Mouse (Mus musculus) heart, embryonic 13.5 days (tissue): Measurements from ENCODE around the gene Cbs. TPM values are rescaled to one million over a fixed set of nuclear protein-coding genes. Genes with fewer than 3 reads are reported as not detected.

Experiments used
- ATAC-seq: fragments of 200-750 bp; cut with Nextera tagmentation; 2 replicates; pipeline ENCODE4 v1.8.0; 2017; ENCODE audit warnings: moderate TSS enrichment; ENCODE audit not compliant: insufficient number of reproducible peaks, low FRiP score, low TSS enrichment; ENCODE audit errors: extremely low read depth
- H3K27ac ChIP-seq: fragments of 300-500 bp; sonication (generic); replicated peaks from 2 replicates; pipeline ENCODE4 v1.5.1; 2015; ENCODE audit warnings: moderate library complexity, mild to moderate bottlenecking, inconsistent platforms
- H3K27me3 ChIP-seq: fragments of 300-500 bp; sonication (generic); replicated peaks from 2 replicates; pipeline ENCODE4 v1.6.1; 2015; ENCODE audit warnings: mild to moderate bottlenecking, inconsistent platforms
- H3K36me3 ChIP-seq: fragments of 300-500 bp; sonication (generic); 2 replicates; pipeline ENCODE4 v1.6.1; 2015; ENCODE audit warnings: mild to moderate bottlenecking, inconsistent platforms
- H3K4me1 ChIP-seq: fragments of 300-500 bp; sonication (generic); 2 replicates; pipeline ENCODE4 v1.6.1; 2015; ENCODE audit warnings: inconsistent platforms
- H3K4me2 ChIP-seq: fragments of 300-500 bp; sonication (generic); 2 replicates; pipeline ENCODE4 v1.6.1; 2015; ENCODE audit warnings: inconsistent platforms, mild to moderate bottlenecking, moderate library complexity
- H3K4me3 ChIP-seq: fragments of 300-500 bp; sonication (generic); 2 replicates; pipeline ENCODE4 v1.5.1; 2015; ENCODE audit warnings: moderate library complexity, mild to moderate bottlenecking, inconsistent platforms
- H3K9ac ChIP-seq: fragments of 300-500 bp; sonication (generic); 2 replicates; pipeline ENCODE4 v1.6.1; 2015; ENCODE audit warnings: inconsistent platforms, mild to moderate bottlenecking, moderate library complexity
- H3K9me3 ChIP-seq: fragments of 300-500 bp; sonication (generic); 2 replicates; pipeline ENCODE4 v1.6.1; 2016; ENCODE audit warnings: inconsistent platforms
- WGBS: fragments of 180-500 bp; shearing (Covaris S2); methylation state at CpG from one replicate; pipeline ENCODE4 v1.1.7; 2015; ENCODE audit warnings: mixed read lengths; 5-methylcytosine and 5-hydroxymethylcytosine counted together
- polyA plus RNA-seq: library from polyadenylated mRNA; unstranded; fragments of >200 nt; fragmentation: Nextera tagmentation; extraction: Ambion mirVana; gene quantifications from 2 replicates; pipeline ENCODE4 v1.2.1, GENCODE M21; 2015

Cbs gene
- polyA plus RNA-seq, 1 experiment from 2014 or later = 1.8 TPM

DNA sequence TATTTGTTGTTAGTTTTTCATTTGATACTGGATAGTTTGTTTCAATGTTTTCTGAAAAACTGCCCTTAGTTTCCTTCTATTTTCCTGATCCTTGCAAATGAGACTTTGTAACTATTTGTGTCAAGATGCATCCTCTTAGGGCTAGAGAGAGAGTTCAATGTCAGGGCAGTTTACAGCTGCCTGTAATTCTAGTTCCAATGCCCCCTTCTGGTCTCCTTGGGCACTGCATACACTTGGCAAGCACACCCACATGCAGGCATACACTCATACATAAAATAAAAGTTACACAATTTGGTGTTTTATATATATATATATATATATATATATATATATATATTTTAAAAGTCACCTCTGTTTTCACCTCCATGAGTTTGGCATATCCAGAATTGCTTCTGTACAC is 25.8 kb upstream of the Cbs start:
- Histone ChIP-seq H3K4me1 (peaks cover 6% of the 10 kb centered on the region), H3K9me3 (no peaks in the 10 kb centered on the region), H3K4me2 (no peak overlapping the region), H3K9ac (no peak overlapping the region), H3K27ac (no peak overlapping the region), H3K4me3 (no peak overlapping the region), H3K36me3 (no peaks in the 10 kb centered on the region), H3K27me3 (no peaks in the 10 kb centered on the region)
- no peak for ATAC-seq

DNA sequence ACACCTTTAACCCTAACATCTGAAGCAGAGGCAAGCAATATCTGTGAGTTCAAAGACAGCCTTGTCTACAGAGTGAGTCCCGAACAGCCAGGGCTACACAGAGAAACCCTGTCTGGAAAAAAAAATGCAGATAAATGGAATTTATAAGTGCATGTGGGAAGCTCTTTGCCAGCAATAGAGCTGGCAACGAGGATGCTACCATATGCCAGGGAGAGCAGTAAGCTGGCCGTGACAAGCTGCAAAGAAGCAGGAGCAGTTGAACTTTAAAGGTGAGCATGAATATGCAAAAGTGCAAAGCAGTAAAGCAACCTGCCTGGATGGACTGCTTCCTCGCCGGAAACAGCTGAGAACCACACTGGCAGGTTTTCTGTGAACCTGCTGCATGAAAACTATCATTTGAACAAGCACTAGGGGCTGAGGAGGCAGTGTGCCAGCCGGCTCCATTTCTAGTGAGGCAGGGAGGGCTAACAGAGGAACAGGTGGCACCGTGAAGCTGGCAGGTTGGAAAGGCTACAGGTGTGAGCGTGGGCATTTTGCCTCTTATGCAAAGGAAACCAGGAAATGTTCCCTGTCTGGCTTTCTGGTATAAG is 23.7 kb upstream of the Cbs start:
- Histone ChIP-seq H3K4me1 (peaks cover 24% of the 10 kb centered on the region), H3K4me2 (no peak overlapping the region), H3K27me3 (no peaks in the 10 kb centered on the region), H3K36me3 (peaks cover 6% of the 10 kb centered on the region), H3K9me3 (no peaks in the 10 kb centered on the region), H3K9ac (no peak overlapping the region), H3K4me3 (no peak overlapping the region), H3K27ac (no peak overlapping the region)
- ATAC-seq = no peak
- 72% methylated on average over 8 of the region's 8 CpGs for WGBS

DNA sequence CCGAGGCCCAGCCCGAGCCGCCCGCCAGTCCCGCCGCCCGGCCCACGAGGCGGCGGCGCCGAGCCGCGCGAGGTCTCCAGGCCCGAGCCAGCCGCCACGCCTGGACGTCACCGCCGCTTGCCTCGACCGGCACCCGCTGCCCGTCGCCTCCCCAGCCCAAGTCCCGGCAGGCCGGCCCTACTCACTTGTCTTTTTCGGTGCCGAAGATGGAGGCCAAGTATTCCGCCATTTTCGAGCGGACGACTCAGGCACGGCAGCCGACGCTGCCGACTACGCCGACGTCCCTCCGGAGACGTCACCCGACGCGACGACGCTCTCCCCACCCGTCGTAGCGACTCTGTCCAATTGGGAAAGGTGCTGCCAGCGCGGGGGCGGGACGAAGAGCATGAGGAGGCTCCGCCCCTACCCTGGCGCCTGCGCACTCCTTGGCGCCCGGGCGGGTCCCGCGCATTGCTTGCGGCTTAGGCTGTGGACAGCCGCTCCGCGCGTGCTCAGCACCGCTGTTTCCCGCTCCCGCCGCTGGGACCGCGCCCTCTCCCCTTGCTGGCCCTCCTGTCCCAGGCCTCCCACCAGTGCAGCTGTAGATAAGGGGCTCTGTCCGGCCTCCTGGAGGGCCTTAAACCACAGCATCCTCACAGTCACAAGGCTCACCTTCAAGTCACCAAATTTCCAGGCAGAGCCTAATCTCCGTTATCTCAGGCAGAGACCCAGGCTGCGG is 21.6 kb upstream of the Cbs start, which contains the start of gene U2af1:
Gene U2af1 (minus strand): TSS at position 425 of the 718 bp plus-strand sequence.
- Histone ChIP-seq H3K9ac (peak within 1 kb of the TSS; percentile 98), H3K27ac (peak within 1 kb of the TSS; percentile 89), H3K27me3 (no peaks in the 10 kb centered on the region), H3K4me2 (peak within 1 kb of the TSS; percentile 94), H3K36me3 (peaks cover 25% of the 10 kb centered on the region), H3K4me1 (peaks cover 30% of the 10 kb centered on the region), H3K4me3 (peak within 1 kb of the TSS; percentile 98), H3K9me3 (no peaks in the 10 kb centered on the region)
- ATAC-seq = peak; percentile 95
- WGBS = under 1% methylated on average over 75 of the region's 77 CpGs

DNA sequence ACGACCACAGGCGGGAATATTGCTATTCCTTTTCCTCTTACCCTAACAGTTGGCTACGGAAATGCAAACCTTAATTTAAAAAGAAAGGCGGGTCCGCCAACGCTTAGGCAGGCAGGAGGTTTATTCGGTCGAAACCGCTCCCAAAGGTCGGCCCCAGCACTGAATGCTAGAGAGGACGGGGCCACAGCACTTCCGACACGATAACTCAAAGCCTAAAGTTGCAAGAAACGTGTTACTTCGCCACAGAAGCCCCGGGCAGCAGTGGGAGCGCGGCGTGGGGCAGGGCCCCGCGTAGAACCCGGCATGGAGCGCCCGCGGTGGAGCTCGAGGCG is 21.1 kb upstream of the Cbs start:
- Histone ChIP-seq H3K4me3 (peak overlapping the region; percentile 98), H3K27ac (peak overlapping the region; percentile 89), H3K4me1 (peaks cover 30% of the 10 kb centered on the region), H3K27me3 (no peaks in the 10 kb centered on the region), H3K36me3 (peaks cover 31% of the 10 kb centered on the region), H3K9me3 (no peaks in the 10 kb centered on the region), H3K4me2 (peak overlapping the region; percentile 94), H3K9ac (peak overlapping the region; percentile 98)
- under 1% methylated on average over 27 of the region's 27 CpGs for WGBS
- ATAC-seq = peak; percentile 26; the same call in 1 of the 2 replicates

DNA sequence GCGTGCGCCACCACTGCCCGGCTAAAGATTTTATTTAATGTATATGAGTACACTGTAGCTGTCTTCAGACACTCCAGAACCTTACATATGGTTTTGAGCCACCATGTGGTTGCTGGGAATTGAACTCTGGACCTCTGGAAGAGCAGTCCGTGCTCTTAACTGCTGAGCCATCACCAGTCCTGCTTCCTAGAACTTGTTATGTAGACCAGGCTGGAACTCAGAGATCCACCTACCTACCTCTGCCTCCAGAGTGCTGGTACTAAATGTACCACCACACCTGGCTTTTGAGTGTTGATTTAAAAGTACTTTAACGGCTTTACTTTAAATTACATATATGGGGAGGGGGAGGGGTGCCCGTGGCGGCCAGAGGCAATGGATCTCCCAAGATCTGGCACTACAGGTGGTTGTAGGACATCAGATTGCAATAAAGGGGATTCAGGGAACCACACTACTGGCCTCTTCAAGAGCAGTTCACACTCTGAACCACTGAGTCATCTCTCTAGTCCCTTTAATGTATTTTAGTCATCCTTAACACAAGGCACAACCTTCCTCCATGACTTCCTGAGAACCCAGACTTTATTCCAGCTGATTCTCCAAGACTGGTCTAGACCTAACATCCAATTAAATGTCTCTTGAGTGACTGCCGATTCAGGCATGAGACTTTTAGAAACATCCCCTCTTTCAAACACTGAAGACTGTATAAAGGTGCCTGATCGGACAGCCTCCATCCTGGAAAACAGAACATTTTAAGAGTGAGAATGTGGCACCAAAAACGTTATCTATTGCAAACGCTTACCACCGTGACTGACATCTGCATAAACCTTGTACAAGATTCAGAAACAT is 20.3 kb upstream of the Cbs start:
- Histone ChIP-seq H3K27me3 (no peaks in the 10 kb centered on the region), H3K4me3 (peak overlapping the region; percentile 98), H3K36me3 (peaks cover 38% of the 10 kb centered on the region), H3K9me3 (no peaks in the 10 kb centered on the region), H3K4me1 (peaks cover 35% of the 10 kb centered on the region), H3K9ac (peak overlapping the region; percentile 98), H3K27ac (peak overlapping the region; percentile 89; the same call in 1 of the 2 replicates), H3K4me2 (peak overlapping the region; percentile 94)
- WGBS = 49% methylated on average over 12 of the region's 12 CpGs
- ATAC-seq = no peak

DNA sequence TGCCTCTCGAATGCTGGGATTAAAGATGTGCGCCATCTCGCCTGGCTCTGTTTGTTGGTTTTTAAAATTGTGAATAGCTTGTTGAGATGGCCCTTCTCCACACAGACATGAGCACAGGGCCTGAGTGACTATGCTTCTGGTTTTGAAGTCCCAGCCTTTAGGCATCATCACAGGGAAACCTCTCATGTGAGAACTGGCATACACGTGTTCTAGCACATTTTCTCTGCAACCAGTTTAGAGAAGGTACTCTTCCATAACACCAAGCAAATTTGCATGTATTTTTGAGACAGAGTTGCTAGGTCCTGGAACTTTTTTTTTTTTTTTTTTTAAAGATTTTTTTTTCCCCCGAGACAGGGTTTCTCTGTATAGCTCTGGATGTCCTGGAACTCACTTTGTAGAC is 19.6 kb upstream of the Cbs start:
- Histone ChIP-seq H3K36me3 (peaks cover 45% of the 10 kb centered on the region), H3K4me1 (peaks cover 41% of the 10 kb centered on the region), H3K9ac (0 out of 2 replicates have a peak overlapping the region, but pooled peaks have one; percentile 98), H3K4me3 (peak overlapping the region; percentile 98; the same call in 1 of the 2 replicates), H3K9me3 (no peaks in the 10 kb centered on the region), H3K4me2 (peak overlapping the region; percentile 94; the same call in 1 of the 2 replicates), H3K27me3 (no peaks in the 10 kb centered on the region), H3K27ac (no peak overlapping the region)
- ATAC-seq = no peak
- WGBS = 86% methylated on average over 5 of the region's 5 CpGs

DNA sequence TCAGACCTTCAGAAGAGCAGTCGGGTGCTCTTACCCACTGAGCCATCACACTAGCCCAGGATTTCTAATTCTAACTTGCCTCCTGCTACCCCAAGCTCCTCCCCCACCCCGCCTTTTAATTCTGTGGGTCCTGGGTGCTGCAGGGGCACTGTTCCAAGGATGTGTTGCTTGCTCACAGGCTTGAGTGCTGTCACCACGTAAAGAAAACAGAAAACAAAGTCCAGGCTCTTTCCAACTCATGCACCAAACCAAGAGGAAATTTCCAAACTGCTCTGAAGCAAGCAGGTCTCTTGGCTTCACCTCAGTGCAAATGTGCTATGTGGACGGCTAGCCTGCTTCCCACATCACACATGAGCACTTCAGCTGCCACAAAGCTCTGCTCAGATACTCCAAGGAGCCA is 18.3 kb upstream of the Cbs start:
- Histone ChIP-seq H3K36me3 (peaks cover 58% of the 10 kb centered on the region), H3K27ac (no peak overlapping the region)

DNA sequence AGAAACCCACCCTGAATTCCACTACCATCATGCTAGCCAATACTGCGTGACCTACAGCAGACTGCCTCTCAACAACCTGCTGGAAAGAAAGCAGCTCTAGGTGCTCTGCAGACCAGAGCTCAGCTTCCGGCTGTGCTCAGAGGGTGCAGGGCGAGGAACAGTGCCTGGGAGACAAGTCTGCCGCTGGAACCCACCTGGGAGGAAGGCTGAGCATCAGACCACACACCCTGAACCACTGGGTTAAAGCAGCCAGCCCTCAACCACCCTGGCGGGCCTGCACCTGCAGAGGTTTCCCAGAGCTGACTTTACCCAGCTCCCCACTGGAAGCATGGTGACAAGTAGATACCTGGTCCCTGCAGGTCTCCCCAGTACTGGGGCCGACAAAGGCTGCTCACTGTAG is 16.2 kb upstream of the Cbs start:
- WGBS = 82% methylated on average over 6 of the region's 6 CpGs
- no peak overlapping the region for H3K4me2 ChIP-seq
- no peak overlapping the region for H3K4me3 ChIP-seq
- peaks cover 39% of the 10 kb centered on the region for H3K4me1 ChIP-seq
- H3K9ac ChIP-seq = no peak overlapping the region
- no peak overlapping the region for H3K27ac ChIP-seq
- ATAC-seq = no peak
- H3K27me3 ChIP-seq = no peaks in the 10 kb centered on the region
- H3K9me3 ChIP-seq = no peaks in the 10 kb centered on the region
- H3K36me3 ChIP-seq = peaks cover 79% of the 10 kb centered on the region

More for the DNA sequence above, 18.3 kb upstream of the Cbs start:
- Histone ChIP-seq H3K9me3 (no peaks in the 10 kb centered on the region), H3K4me3 (no peak overlapping the region), H3K9ac (no peak overlapping the region), H3K4me2 (no peak overlapping the region), H3K4me1 (peaks cover 45% of the 10 kb centered on the region), H3K27me3 (no peaks in the 10 kb centered on the region)
- WGBS = 71% methylated on average over 4 of the region's 4 CpGs
- ATAC-seq = no peak

DNA sequence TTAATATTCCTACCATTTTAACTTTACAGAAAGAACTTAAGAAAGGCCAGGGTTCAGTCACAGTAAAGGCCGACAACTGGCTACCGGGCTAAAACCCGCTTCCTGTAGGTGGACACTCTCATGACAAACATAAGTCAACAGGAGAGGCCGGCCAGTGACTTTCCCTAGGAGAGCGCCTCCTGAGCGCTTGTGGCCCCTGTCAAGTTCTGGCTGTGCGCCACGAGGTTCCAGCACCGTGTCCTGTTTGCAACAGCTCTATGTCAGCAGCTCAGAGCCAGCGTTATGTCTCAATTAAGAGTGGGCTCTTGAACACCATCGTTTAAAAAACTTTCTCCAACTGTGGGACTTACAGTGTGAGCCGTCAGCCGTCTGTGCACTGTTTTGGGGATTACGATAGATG is 15.1 kb upstream of the Cbs start:
- no peaks in the 10 kb centered on the region for H3K9me3 ChIP-seq
- H3K4me1 ChIP-seq = peaks cover 33% of the 10 kb centered on the region
- no peak overlapping the region for H3K4me2 ChIP-seq
- no peak overlapping the region for H3K9ac ChIP-seq
- H3K27ac ChIP-seq = no peak overlapping the region
- 77% methylated on average over 14 of the region's 14 CpGs for WGBS
- no peak overlapping the region for H3K4me3 ChIP-seq
- H3K27me3 ChIP-seq = no peaks in the 10 kb centered on the region
- ATAC-seq = no peak
- peaks cover 90% of the 10 kb centered on the region for H3K36me3 ChIP-seq

DNA sequence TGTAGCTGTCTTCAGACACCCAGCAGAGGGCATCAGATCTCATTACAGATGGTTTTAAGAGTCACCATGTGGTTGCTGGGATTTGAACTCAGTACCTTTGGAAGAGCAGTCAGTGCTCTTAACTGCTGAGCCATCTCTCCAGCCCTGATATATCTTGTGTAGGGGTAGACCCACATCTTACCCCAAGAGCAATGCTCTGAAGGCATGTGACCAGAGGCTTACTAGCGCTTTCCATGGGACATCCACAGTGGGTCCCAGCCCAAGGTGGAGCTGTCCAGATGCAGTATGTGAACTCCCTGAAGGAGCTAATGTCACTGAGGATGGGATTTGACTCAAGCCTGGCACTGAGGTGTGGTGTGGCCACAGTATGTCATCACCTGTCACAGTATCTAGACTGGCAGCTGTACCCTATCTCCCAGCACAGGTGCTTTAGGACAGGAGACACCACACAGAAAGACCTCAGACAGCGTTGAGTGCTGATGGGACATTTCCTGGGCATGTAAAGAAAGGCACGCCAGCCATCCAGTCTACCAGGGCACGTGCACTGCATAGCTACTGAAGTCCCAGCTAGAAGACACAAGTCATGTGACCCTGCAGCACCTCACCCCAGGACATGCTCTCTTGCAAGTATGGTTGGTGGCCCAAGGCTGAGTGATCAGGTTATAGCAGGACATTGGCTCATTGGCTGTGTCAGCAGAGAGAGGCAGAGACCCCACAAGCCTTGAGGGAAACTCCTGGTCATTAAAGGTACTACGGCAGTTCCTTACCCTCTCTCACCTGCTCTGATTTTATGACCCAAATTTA is 9.4 kb upstream of the Cbs start:
- H3K27me3 ChIP-seq = no peaks in the 10 kb centered on the region
- H3K9me3 ChIP-seq = no peaks in the 10 kb centered on the region
- H3K9ac ChIP-seq = no peak overlapping the region
- 74% methylated on average over 5 of the region's 5 CpGs for WGBS
- ATAC-seq = no peak
- peaks cover 61% of the 10 kb centered on the region for H3K36me3 ChIP-seq
- peaks cover 4% of the 10 kb centered on the region; the same call in 1 of the 2 replicates for H3K4me1 ChIP-seq
- H3K27ac ChIP-seq = no peak overlapping the region
- no peak overlapping the region for H3K4me2 ChIP-seq
- H3K4me3 ChIP-seq = no peak overlapping the region

DNA sequence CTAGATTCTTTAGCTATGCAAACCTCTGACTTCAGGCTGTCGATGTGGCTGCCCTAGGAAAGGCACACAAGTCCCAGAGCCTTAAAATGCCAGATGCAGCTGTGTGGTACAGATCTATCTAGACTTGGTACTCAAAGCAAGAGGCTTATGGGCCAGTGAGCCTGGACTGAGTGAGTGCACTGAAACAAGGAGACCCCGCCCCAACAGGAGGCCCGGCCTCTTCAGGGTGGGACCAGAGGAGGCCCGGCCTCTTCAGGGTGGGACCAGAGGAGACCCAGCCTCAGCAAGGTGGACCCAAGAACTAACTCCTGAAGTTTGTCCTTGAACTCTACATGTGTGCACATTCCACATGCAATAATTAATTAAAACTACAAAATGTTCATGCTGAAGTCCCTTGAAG is 5.9 kb upstream of the Cbs start:
- peaks cover 26% of the 10 kb centered on the region for H3K36me3 ChIP-seq
- H3K9me3 ChIP-seq = no peaks in the 10 kb centered on the region
- H3K4me1 ChIP-seq = peaks cover 11% of the 10 kb centered on the region
- no peak overlapping the region for H3K9ac ChIP-seq
- H3K4me2 ChIP-seq = no peak overlapping the region
- 66% methylated on average over 4 of the region's 4 CpGs for WGBS
- H3K27ac ChIP-seq = no peak overlapping the region
- H3K4me3 ChIP-seq = no peak overlapping the region
- 0 out of 2 replicates have a peak, but pooled peaks cover 3% of the 10 kb centered on the region for H3K27me3 ChIP-seq
- ATAC-seq = no peak
